In the genomic region with DNA sequence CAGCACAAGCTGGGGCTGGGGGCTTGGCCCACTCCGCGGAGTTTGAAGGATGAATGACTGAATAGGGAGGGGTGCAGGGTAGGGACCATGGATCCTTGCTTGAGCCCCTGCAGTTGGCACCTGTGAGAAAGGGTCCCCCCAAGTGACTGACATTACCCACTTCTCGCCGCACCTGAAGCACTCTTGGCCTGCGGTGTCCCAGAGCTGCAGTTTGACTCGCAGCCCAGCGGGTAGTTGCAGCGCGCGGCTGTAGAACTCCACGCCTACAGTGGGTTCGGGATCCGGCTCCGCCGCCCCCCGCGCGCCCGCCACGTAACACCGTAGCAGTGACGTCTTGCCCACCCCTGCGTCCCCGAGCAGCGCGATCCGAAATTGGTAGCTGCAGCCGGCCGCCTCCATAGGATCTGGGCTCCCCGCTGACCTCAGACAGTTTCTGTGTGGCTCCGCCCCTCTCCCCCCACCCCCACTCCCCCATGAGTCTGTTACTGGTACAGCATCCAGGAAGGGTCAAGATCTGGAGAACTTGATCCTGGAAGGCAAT, we compare ENCODE assay signal across 8 mouse cellular contexts. TPM values are rescaled to one million over a fixed set of nuclear protein-coding genes. Genes with fewer than 3 reads are reported as not detected.
DNase-seq lines count a peak whose midpoint lies in the region; ATAC-seq and TF ChIP-seq lines count a peak whose summit lies in the region.

A gene (minus strand): TSS at position 447 of the 541 bp plus-strand sequence.

- H3K27ac ChIP-seq in hindbrain, embryonic 12.5 days: no peak within 1 kb of the TSS
- H3K27ac ChIP-seq in left cerebral cortex, adult 2 months: peak within 1 kb of the TSS; percentile 71

- intact Hi-C loops in left cerebral cortex, adult 2 months (cut with DNase I): no loop called here

- peak; percentile 30 for TF ChIP-seq CTCF in left cerebral cortex, adult 2 months (IDR thresholded peaks at IDR 0.05)

- 3% methylated on average over 31 of the region's 31 CpGs for WGBS in hindbrain, embryonic 12.5 days

- H3K4me1 ChIP-seq in hindbrain, embryonic 12.5 days: peaks cover 6% of the 10 kb centered on the region; the same call in 1 of the 2 replicates

- H3K27me3 ChIP-seq in hindbrain, embryonic 12.5 days: no peaks in the 10 kb centered on the region

- no peaks in the 10 kb centered on the region for H3K9me3 ChIP-seq in hindbrain, embryonic 12.5 days (replicated peaks)

- no peaks in the 10 kb centered on the region for H3K36me3 ChIP-seq in hindbrain, embryonic 12.5 days

- peak within 1 kb of the TSS; percentile 64 for H3K4me2 ChIP-seq in hindbrain, embryonic 12.5 days (replicated peaks)

- peak within 1 kb of the TSS; percentile 43 for H3K4me3 ChIP-seq in hindbrain, embryonic 12.5 days
- peak within 1 kb of the TSS; percentile 54 for H3K4me3 ChIP-seq in left cerebral cortex, adult 2 months

- peak; percentile 56; the same call in 1 of the 2 replicates for ATAC-seq in hindbrain, embryonic 12.5 days (ENCODE audit: low FRiP score)

- peak within 1 kb of the TSS; percentile 56 for H3K9ac ChIP-seq in hindbrain, embryonic 12.5 days

- peak; percentile 69 for DNase-seq in Muller cell, postnatal 12 days (ENCODE audit: inconsistent ontology term)
- peak; percentile 34 to 62 for DNase-seq in cerebellum, postnatal 14 days
- peak; percentile 28 to 40 for DNase-seq in frontal cortex, postnatal 25 days (ENCODE audit: low spot score in 2 of 2)
- DNase-seq in left cerebral cortex, adult 2 months (ENCODE audit: extremely low spot score in 1 of 2, low spot score in 2 of 2): peak; percentile 68 to 71
- peak; percentile 63 to 76 for DNase-seq in lung, postnatal 4 days
- peak; percentile 67 to 72 for DNase-seq in right cerebral cortex, adult 2 months (ENCODE audit: low spot score in 2 of 2)
- DNase-seq in urinary bladder, adult 2 months (ENCODE audit: low spot score): peak; percentile 42

RNA-seq across cellular contexts. Expression of the gene that starts here (rescaled TPM):
- polyA plus RNA-seq in hindbrain, embryonic 12.5 days (2016; fragmentation: Nextera tagmentation; extraction: Ambion mirVana): 0.96 and 1.5 TPM in 2 replicates
- 1 to 10 TPM; 1.6 to 2.6 TPM for total RNA-seq in left cerebral cortex, adult 2 months (2021)
- polyA plus RNA-seq in urinary bladder, adult 2 months (2012; rRNA removed): 2.3 and 3.6 TPM in 2 replicates
